Mouse (Mus musculus) small intestine, adult 2 months (tissue): ENCODE data around the gene Arl15.

ENCODE experiments used
- CTCF ChIP-seq: fragments of 200-500 bp; IDR thresholded peaks from 2 replicates; pipeline ENCODE4 v1.5.1; 2012; ENCODE audit warnings: low read depth, mild to moderate bottlenecking, control low read depth, inconsistent platforms, low read length, moderate library complexity, mixed read lengths; ENCODE audit not compliant: insufficient replicate concordance, insufficient read length; ENCODE audit errors: extremely low read depth
- POLR2A ChIP-seq: fragments of 200-500 bp; IDR thresholded peaks from 2 replicates; pipeline ENCODE4 v1.6.1; 2012; ENCODE audit warnings: low read depth, mild to moderate bottlenecking, control low read depth, inconsistent platforms, low read length, moderate library complexity

DNA sequence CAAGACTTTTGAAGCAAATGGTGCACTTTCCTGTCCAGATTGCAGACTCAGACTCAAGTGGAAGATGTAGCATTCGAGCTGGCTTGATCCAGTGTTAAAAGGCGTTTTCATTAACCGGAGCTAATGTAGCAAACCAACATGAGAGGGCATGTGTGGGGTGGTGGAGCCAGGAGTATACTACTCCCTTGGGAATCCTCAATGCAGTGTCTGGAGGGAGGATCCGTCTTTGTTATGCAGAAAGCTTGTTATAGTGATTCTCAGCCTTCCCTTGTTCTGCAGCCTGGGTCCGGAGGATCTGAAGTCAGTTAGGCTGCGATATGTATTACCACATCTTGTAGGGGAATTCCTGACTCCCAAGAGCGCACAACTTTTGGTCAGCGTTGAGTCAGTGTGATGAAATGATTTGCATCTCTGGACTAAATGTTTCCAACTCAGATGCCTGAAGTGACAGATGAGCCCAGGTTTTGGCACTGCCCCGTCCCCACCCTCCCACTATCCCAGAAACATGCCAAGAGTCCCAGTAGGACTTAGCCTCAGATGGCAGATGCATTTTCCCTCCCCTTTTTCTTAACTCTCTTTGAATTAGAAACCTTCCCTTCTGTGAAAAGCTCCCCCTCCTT lies 363.9 kb downstream of the Arl15 start:
- no peak for TF ChIP-seq CTCF
- no peak for TF ChIP-seq POLR2A
